Mouse (Mus musculus) midbrain, embryonic 12.5 days (tissue): ENCODE results near the gene Yipf4. TPM values are rescaled to one million over a fixed set of nuclear protein-coding genes. Genes with fewer than 3 reads are reported as not detected.
A peak's percentile ranks its signal among the peaks of the same experiment; 100 is the strongest.

Experiments used
- ATAC-seq: fragments of 200-750 bp; cut with Nextera tagmentation; 2 replicates; pipeline ENCODE4 v1.8.0; 2017; ENCODE audit warnings: low read depth, moderate TSS enrichment, moderate library complexity; ENCODE audit not compliant: low FRiP score
- H3K27ac ChIP-seq: fragments of 300-500 bp; sonication (generic); replicated peaks from 2 replicates; pipeline ENCODE4 v1.5.1; 2016; ENCODE audit warnings: mild to moderate bottlenecking
- H3K27me3 ChIP-seq: fragments of 300-500 bp; sonication (generic); 2 replicates; pipeline ENCODE4 v1.6.1; 2016; ENCODE audit warnings: mild to moderate bottlenecking
- H3K36me3 ChIP-seq: fragments of 300-500 bp; sonication (generic); 2 replicates; pipeline ENCODE4 v1.6.1; 2016
- H3K4me1 ChIP-seq: fragments of 300-500 bp; sonication (generic); 2 replicates; pipeline ENCODE4 v1.6.1; 2016
- H3K4me2 ChIP-seq: fragments of 300-500 bp; sonication (generic); replicated peaks from 2 replicates; pipeline ENCODE4 v1.6.1; 2016; ENCODE audit warnings: mild to moderate bottlenecking, moderate library complexity
- H3K4me3 ChIP-seq: fragments of 300-500 bp; sonication (generic); 2 replicates; pipeline ENCODE4 v1.5.1; 2016; ENCODE audit warnings: mild to moderate bottlenecking
- H3K9ac ChIP-seq: fragments of 300-500 bp; sonication (generic); replicated peaks from 2 replicates; pipeline ENCODE4 v1.6.1; 2016; ENCODE audit warnings: mild to moderate bottlenecking, moderate library complexity
- H3K9me3 ChIP-seq: fragments of 300-500 bp; sonication (generic); 2 replicates; pipeline ENCODE4 v1.6.1; 2016; ENCODE audit warnings: mild to moderate bottlenecking
- WGBS: fragments of 180-500 bp; shearing (Covaris S2); methylation state at CpG from one replicate; pipeline ENCODE4 v1.1.7; 2016; 5-methylcytosine and 5-hydroxymethylcytosine counted together
- polyA plus RNA-seq: library from polyadenylated mRNA; unstranded; fragments of >200 nt; fragmentation: Nextera tagmentation; extraction: Ambion mirVana; gene quantifications from 2 replicates; pipeline ENCODE4 v1.2.1, GENCODE M21; 2016

Yipf4 gene
- polyA plus RNA-seq, 1 experiment from 2014 or later = 57.0 TPM

DNA sequence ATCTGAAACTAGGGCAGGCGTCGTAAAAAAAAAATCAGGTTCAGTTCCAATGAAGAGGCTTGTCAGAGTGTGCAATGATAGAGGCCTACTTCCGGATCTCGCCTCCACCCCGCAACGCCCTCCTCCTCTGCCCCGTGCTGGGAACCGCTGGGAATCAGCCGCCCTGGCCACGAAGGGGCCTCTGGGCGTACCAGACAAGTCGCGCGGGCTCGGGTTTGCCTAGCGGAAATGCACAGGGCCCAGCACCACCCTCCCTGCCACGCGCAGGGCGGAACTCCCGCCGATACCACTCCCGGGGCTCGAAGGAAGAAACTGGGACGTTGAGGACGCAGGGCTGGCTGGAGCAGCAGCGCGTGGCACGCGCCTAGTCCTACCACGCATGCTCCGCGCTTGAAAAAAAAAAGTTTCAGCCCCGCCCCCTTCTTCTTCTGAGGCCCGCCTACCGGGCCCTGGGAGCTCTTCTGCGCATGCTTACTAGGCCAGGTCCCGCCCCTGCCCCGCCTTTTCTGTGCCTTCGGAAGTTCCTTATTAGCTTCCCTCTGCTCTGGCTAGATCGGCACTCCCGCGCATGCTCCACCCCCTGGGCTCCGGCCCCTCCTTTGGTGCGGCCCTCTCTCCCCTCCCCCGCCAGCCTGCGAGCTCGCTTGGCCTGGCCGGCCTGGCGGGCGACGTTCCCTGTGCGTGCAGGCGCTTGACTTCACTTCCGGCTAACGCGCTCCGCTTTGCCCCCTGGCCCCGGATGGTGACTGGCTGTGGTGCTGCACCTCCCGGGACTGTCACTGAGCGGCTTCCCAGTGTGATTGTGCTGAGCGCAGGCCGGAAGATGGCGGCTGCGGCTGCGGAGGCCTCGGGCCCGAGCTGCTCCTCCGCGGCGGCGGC lies 38.7 kb downstream of the Yipf4 start, which contains the start of gene Birc6:
TSS of gene Birc6 (plus strand) at position 567 of the 879 bp plus-strand sequence.
- H3K9me3 ChIP-seq = no peaks in the 10 kb centered on the region
- peak; percentile 98 for ATAC-seq
- H3K4me1 ChIP-seq = peaks cover 20% of the 10 kb centered on the region
- no peaks in the 10 kb centered on the region for H3K36me3 ChIP-seq
- WGBS = under 1% methylated on average over 71 of the region's 71 CpGs
- H3K4me3 ChIP-seq = peak within 1 kb of the TSS; percentile 97
- no peaks in the 10 kb centered on the region for H3K27me3 ChIP-seq
- H3K4me2 ChIP-seq = peak within 1 kb of the TSS; percentile 88
- peak within 1 kb of the TSS; percentile 98 for H3K9ac ChIP-seq
- H3K27ac ChIP-seq = peak within 1 kb of the TSS; percentile 99

DNA sequence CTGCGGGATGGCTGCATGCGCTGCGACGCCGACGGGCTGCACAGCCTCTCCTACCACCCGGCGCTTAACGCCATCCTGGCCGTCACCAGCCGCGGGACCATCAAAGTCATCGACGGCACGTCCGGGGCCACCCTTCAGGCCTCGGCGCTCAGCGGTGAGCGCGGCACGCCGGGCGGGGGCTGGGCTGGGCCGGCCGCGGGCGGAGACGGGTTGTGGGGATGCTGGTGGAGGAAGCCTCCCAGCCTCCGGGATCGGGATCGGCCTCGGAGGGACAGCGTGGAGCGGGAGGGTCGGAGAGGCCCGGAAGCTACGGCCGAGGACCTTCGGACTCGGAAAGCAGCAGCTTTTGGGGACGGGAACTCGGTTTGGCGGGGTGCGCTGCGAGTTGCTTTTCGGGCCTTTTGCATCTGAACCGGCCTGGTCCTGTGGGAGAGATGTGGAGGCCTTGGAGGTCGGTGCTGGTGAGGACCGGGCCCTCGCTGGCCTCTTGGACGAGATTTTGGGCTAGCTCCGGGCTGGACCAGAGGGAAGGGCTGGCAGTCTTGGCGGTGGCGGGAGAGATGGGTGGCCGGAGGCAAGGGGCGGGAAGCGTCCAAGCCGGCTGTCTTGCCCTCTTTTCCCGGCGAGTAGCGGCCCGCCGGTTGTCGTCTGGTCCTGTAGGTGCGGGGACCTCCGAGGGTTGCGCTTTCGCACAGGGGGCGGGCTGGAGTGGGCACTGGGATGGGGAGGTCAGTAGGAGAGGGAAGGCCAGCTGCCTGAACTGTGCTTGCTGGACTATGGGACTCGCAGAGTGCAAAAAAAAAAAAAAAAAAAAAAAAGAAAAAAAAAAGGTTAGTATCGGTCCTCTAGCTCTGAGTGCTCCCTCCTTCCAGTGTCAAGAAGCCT lies 39.6 kb downstream of the Yipf4 start:
- Histone ChIP-seq H3K36me3 (no peaks in the 10 kb centered on the region), H3K27ac (peak overlapping the region; percentile 99), H3K27me3 (no peaks in the 10 kb centered on the region), H3K4me2 (peak overlapping the region; percentile 88), H3K9me3 (no peaks in the 10 kb centered on the region), H3K4me1 (peaks cover 20% of the 10 kb centered on the region), H3K9ac (peak overlapping the region; percentile 98), H3K4me3 (peak overlapping the region; percentile 97)
- under 1% methylated on average over 72 of the region's 72 CpGs for WGBS
- peak; percentile 68 for ATAC-seq

DNA sequence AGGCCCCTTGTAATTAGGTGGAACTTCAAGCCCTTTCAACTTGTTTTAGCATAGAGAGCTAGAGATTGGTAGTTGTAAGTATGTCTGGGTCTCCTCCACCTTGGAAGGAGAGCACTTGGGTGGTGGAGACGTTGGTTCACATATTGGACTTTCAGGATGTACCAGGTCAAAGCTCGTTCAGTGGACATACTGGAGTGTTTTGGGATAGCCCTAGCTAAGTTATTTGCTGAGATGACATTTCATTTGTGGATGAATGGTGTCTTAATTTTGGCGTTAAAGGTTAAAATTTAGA lies 40.2 kb downstream of the Yipf4 start:
- Histone ChIP-seq H3K36me3 (no peaks in the 10 kb centered on the region), H3K9me3 (no peaks in the 10 kb centered on the region), H3K4me3 (peak overlapping the region; percentile 97), H3K4me1 (peaks cover 20% of the 10 kb centered on the region), H3K27ac (peak overlapping the region; percentile 99; the same call in 1 of the 2 replicates), H3K27me3 (no peaks in the 10 kb centered on the region), H3K4me2 (peak overlapping the region; percentile 88), H3K9ac (peak overlapping the region; percentile 98)
- ATAC-seq = no peak
- 19% methylated on average over 3 of the region's 3 CpGs for WGBS

DNA sequence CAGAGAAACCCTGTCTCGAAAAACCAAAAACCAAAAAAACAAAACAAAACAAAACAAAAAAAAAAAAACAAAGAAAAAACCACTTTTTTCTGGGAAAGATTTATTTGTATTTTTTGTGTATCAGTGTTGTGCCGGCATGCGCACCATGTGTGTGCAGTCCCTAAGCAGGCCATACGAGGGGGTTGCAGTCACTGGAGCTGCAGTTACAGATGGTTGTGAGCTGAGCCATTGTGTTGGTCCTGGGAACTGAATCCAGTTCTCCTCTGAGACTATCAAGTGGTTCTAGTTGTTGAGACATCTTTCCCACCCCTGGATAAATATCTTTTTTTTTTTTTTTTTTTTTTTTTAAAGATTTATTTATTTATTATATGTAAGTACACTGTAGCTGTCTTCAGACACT lies 45.7 kb downstream of the Yipf4 start:
- H3K9me3 ChIP-seq = no peaks in the 10 kb centered on the region
- H3K4me2 ChIP-seq = no peak overlapping the region
- no peak overlapping the region for H3K9ac ChIP-seq
- 88% methylated on average over 4 of the region's 4 CpGs for WGBS
- no peak for ATAC-seq
- no peaks in the 10 kb centered on the region for H3K27me3 ChIP-seq
- H3K27ac ChIP-seq = no peak overlapping the region
- H3K36me3 ChIP-seq = no peaks in the 10 kb centered on the region
- H3K4me3 ChIP-seq = no peak overlapping the region
- peaks cover 9% of the 10 kb centered on the region for H3K4me1 ChIP-seq

DNA sequence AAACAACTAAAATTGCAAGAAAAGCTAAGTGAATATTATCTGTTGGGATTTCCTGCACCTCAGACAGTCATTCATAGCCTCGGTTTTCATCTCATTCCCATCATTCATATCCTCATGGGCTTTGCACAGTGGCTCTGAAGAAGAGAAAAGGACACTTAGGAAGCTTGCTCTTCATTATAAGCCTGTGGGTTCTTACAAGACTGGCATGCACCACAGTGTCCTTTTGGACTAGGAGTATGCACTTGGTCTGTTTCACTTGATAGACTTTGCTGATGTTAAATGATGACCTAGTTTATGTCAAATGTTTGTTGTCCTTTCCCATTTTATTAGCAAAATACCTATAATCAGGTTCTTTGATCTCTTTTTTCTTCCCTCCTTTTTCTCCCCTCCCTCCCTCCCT lies 48.2 kb downstream of the Yipf4 start:
- no peaks in the 10 kb centered on the region for H3K9me3 ChIP-seq
- no peak for ATAC-seq
- no peak overlapping the region for H3K9ac ChIP-seq
- WGBS = 79% methylated on average over 1 of the region's 1 CpGs
- H3K4me2 ChIP-seq = no peak overlapping the region
- no peaks in the 10 kb centered on the region for H3K27me3 ChIP-seq
- no peaks in the 10 kb centered on the region for H3K36me3 ChIP-seq
- no peak overlapping the region for H3K27ac ChIP-seq
- no peaks in the 10 kb centered on the region for H3K4me1 ChIP-seq
- H3K4me3 ChIP-seq = no peak overlapping the region

DNA sequence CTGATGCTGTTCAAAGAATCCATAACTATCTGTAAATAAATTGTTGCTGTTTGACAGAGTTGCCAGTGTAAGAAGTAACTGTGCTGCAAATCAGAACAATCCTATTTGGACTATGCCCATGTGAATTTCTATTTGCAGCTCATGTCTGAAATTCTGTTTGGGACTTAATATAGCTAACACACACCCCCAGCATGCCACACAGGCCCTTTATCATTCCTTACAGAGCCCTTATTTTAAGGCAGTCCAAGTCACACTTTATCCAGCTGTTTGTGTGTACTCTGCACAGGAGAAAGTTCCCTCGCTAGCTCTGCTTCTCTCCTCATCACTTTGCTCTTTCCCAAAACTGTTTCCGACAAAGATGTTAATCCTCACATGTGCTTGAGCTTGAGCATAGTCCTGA lies 54.3 kb downstream of the Yipf4 start:
- Histone ChIP-seq H3K36me3 (peaks cover 27% of the 10 kb centered on the region), H3K27me3 (no peaks in the 10 kb centered on the region), H3K4me2 (no peak overlapping the region), H3K27ac (no peak overlapping the region), H3K9ac (no peak overlapping the region), H3K4me1 (no peaks in the 10 kb centered on the region), H3K9me3 (no peaks in the 10 kb centered on the region), H3K4me3 (no peak overlapping the region)
- 93% methylated on average over 2 of the region's 2 CpGs for WGBS
- no peak for ATAC-seq

Other genes starting within 250 kb of the Yipf4 start
- 71.1 and 72.1 TPM in 2 replicates for gene Memo1, start 194.0 kb upstream of the Yipf4 start, polyA plus RNA-seq
- 226 and 239 TPM in 2 replicates for gene Dpy30, start 165.5 kb upstream of the Yipf4 start, polyA plus RNA-seq
- gene Spast, start 150.5 kb upstream of the Yipf4 start, polyA plus RNA-seq = 41.1 and 46.8 TPM in 2 replicates
- 28.7 and 30.0 TPM in 2 replicates for gene Slc30a6, start 93.9 kb upstream of the Yipf4 start, polyA plus RNA-seq
- 0.21 and 0.26 TPM in 2 replicates for gene Nlrc4, start 30.4 kb upstream of the Yipf4 start, polyA plus RNA-seq
- gene Birc6, start 38.8 kb downstream of the Yipf4 start, polyA plus RNA-seq = 108 and 112 TPM in 2 replicates
- gene Ttc27, start 228.2 kb downstream of the Yipf4 start, polyA plus RNA-seq = 19.5 and 22.1 TPM in 2 replicates